Mouse (Mus musculus) myocyte (in vitro differentiated cells): ENCODE measurements around the gene Stat5a.

Experiments used
- CEBPB ChIP-seq: IDR thresholded peaks from 2 replicates; pipeline ENCODE4 v1.6.1; 2011; ENCODE audit warnings: mild to moderate bottlenecking, moderate library complexity; ENCODE audit not compliant: poor library complexity, insufficient read depth, severe bottlenecking
- MAX ChIP-seq: IDR thresholded peaks from one replicate; pipeline ENCODE4 v1.6.1; 2011; ENCODE audit warnings: low read depth, mild to moderate bottlenecking, control low read depth
- MYOD1 ChIP-seq, 3 experiments: IDR thresholded peaks; one replicate each; pipeline ENCODE4 v1.6.1; 2011; ENCODE audit warnings: control low read depth in 2 of 3, low read depth in 2 of 3, mild to moderate bottlenecking in 2 of 3, moderate library complexity in 1 of 3; ENCODE audit not compliant: insufficient read length in 2 of 3, control insufficient read depth in 1 of 3
- POLR2A ChIP-seq: IDR thresholded peaks from one replicate; pipeline ENCODE4 v1.6.1; 2011; ENCODE audit warnings: low read depth, mild to moderate bottlenecking, control low read depth, moderate library complexity; ENCODE audit not compliant: insufficient read length
- POLR2AphosphoS2 ChIP-seq: IDR thresholded peaks from one replicate; pipeline ENCODE4 v1.6.1; 2011; ENCODE audit warnings: low read depth, control low read depth; ENCODE audit not compliant: insufficient read length
- USF1 ChIP-seq: IDR thresholded peaks from one replicate; pipeline ENCODE4 v1.6.1; 2011; ENCODE audit warnings: low read depth, mild to moderate bottlenecking, control low read depth, moderate library complexity

- TF ChIP-seq MAX (no peak), POLR2A (no peak), USF1 (no peak), POLR2AphosphoS2 (no peak), MYOD1 (IDR thresholded peaks at IDR 0.05; ENCODE audit: control insufficient read depth in 1 of 3, insufficient read length in 2 of 3, low read depth in 2 of 3) (peak in 2 of 3 experiments; percentile 92 to 96), CEBPB (no peak)
Observed at GRCm38 (mm10) chr11:100912401-100913155, 53.4 kb downstream of the Stat5a start.
